Mouse (Mus musculus): ENCODE data around the gene Dapk1.

Dapk1 gene

DNA sequence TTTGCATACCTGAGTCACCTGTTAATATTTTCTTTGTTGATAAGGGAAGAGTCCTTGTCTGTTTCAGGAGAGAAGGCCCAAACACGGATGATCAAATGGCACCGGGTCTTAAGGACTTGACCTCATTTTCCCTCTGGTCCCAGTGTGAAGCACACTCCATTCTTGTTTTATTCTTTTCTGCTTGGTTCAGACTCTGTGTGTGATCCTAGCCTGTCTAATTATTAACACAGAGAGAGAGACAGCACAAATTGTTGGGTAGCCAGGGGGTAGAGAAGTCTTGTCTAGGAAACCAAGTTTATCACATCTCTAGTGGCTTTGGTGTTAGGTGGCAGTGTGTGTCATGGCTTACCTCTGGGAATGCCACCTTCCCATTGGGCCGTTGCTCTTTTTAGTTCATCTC, 62.3 kb downstream of the Dapk1 start:
- DNase-seq (ENCODE audit: low spot score in 2 of 2), result no peak

DNA sequence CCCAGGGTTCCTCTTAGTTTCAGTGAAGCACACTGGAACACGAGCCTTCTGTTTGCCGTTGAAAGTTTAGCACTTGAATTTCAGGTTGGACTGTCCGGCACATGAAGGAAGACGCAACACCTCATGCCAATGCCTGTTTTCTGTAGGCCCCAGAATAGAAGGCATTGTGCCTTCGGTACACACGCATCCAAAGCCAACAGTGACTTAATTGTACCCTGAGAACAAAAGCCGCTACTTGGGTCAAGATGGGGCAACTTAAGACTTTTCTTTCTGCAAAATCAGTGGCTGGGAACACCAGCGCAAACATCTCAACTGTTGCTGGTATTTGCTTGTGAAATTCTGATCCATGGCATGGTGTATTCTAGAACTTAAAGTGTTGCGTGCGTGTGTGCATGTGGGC, 63.1 kb downstream of the Dapk1 start:
- no peak for DNase-seq (ENCODE audit: low spot score in 2 of 2)

DNA sequence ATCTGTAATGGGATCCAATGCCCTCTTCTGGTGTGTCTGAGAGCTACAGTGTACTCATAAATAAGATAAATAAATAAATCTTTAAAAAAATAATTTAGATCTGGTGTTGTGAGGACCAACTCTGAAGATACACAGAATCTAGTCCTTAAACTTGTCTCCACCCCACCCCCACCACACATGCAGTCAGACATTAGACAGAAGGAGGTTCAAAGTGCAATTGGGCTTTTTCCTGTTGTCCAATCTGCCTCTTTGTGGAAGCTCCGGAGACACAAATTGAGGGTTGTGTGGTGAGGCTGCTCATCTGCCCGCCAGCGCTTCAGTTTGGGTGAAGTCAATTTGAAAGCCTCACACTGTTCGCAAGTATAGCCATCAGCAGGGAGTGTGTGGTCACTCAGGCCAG, 63.7 kb downstream of the Dapk1 start:
- no peak for DNase-seq (ENCODE audit: low spot score in 2 of 2)

DNA sequence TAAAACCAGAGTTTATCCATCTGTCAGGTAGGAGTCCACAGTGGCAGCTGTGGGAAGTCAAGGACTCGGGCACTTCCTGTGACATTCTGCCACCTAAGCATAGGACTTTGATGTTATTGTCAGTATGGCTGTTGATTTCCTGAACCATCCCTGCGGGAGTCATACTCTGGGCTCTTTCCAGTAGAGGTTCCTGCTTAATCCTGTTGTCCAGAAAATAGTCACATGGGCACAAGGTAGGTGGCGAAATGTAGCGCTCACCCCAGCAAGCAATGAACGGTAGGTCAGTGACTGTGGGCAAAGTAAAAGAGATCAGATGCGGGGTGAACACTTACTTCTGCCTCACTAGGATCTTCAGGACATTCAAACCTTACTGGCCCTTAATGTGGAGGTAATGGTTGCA, 66.3 kb downstream of the Dapk1 start:
- no peak for DNase-seq (ENCODE audit: low spot score in 2 of 2)

DNA sequence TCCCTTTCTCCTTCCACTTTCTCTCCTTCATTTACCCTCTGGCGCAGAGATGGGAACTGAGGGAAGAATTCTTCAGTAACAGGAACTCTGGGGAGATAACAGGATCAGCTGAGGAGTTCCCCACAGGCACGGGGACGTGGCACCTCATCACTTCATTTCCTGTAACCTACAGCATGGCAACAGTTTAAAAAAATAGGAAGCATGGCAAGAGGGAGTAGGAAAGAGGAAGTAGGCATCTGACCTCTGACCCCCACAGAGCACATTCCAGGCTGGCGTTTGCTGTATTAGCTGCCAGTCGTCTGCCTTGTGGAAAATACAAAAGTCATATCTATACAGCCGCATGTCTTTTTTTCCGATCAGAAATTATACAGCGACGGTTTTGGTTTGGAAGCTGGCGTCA, 68.9 kb downstream of the Dapk1 start:
- DNase-seq (ENCODE audit: low spot score in 2 of 2), result peak in 1 of 2 experiments; percentile 26

DNA sequence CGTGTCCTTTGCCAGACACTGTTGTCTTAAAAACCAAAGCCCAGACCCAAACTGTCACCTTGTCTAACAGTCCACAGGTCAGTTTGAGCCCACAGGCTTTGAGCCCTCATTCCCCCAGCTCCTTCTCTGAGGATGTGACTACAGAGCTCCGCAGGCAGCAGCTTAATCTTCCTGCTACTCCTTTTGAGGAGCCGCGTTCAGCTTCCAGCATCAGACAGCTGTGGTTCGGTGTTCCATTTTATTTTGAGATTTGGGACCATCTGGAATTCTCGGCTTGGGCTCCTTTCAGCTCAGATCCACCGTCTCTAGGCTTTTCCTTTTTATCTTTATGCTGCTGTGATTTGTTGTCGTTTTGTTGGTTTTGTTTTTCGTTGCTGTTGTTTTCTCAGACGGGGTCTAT, 69.5 kb downstream of the Dapk1 start:
- no peak for DNase-seq (ENCODE audit: low spot score in 2 of 2)

DNA sequence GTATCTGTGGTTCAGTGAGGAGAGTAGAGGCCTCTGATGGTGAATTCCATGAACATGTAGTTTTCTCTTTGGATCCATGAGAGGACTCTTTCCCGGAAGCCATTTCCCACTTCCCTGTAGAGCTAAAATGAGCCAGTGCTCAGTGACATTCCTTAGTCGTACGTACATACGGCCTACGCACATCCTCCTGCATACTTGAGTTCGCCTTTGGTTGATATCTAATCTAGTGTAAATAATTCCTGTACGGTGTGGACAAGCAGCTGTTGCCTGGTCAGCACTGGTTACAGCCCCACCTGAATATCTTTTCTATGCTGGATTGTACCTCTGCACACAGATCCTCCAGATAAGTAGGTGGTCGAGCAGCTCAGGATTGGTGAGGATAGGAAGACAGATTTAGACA, 70.5 kb downstream of the Dapk1 start:
- no peak for DNase-seq (ENCODE audit: low spot score in 2 of 2)

DNA sequence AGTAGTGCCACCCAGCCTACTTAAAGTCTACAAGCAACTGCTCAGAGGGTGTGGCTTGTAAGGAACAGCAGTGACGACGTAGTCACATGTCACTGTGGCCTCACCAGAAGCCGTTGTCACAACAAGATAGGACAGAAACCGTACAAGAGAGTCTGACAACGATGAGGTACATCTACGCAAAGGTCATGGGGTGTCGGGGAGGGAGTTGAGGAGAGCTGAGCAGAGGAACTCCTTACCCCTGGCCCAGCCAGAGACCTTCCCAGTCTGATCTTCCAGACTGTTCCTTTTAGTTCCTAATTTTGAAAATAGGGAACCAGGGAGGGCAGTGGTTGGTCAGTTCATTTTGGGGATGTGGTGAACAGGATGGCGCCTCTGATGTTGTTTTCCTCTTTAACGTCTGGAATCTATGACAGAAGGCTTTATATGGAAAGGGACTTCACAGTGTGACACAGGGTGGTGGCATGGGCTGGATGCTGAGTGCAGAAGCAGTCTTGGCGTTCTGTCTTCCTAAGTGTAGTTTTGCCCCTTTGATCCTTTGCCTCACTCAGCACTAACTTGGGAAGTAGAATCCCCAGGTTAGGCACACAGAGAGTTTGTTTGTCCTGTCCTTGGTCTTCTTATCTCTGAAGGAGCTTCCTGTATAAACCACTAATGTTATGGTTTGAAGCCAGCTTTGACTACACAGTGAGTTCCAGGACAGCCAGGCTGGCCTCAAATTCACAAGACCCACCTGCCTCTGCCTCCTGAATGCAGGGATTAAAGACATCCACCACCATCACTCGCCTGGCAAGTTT, 71.3 kb downstream of the Dapk1 start:
- DNase-seq (ENCODE audit: low spot score in 2 of 2), result peak; percentile 32 to 52

DNA sequence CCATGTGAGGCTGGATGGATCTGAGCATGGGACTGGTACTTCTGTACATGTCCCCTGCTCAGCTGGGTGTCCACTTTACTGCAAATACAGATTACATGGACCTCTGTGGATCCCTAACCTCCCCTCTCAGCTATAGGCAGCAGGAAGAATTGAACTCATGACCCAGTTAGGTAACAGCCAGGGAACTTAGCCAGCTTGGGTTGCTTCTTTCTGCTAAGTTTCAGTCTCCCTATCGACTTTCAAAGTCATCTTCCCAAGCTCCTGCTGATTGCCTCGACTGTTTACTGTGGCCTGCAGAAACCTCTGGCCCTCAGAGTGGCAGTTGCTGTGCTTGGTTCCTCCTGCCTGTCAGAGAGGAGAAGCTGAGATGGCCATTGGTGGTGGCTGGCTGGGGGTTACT, 72.6 kb downstream of the Dapk1 start:
- DNase-seq (ENCODE audit: low spot score in 2 of 2), result no peak

DNA sequence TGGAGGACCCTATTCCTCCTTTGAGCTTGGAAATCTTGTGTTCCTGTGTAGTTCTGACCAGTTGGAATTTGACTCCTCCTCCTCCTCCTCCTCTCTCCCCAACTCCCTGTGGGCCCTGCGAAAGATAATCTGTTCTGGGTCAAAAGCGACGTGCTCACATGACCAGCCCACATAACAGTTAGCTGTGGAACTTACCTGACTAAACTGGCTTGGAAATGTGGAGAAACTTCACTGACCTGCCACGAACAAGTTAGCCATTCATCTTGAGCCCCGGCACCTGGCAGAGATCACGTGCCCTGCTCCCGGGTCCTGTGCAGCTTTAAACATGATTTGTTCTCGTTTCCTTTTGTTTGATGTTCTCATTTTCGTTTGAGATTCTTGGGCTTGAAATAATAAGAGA, 73.2 kb downstream of the Dapk1 start:
- DNase-seq (ENCODE audit: low spot score in 2 of 2), result no peak

DNA sequence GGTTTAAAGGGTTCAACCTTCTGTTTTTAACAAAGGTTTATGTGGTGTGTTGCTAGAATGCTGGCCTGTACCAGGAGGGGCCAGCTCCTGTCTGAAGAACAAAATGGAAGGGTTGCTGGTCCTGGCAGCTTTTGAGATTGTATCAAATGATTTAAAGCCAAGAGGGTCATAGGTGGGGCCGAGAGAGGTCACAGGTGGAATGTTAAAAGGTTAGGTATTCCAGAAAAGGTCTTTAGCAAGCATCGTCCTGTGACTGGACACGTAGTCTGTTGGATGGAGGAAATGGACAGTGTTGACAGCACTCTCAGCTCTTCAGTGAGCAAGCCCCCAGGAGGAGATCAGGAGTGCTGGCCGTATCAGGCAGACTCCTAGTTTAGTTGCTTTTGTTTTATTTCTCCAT, 73.7 kb downstream of the Dapk1 start:
- no peak for DNase-seq (ENCODE audit: low spot score in 2 of 2)

DNA sequence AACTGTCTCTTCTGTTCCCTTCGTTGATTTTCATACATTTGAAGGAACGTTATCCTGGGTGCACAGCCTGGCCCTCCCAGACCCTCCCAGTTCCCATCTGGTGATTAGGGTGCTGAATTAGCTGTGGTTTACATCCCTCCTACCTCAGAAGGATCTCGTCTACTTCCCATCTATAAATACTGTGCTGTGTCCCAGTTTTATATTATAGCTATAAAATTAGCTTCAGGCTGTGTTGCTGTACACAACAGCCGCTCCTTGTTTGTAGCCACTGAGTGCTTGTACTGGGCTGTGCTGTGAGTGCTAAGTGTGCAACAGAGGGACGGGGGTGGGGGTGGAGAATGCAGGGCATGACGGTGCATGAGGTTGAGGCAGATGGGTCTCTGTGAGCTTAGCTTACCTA, 77.2 kb downstream of the Dapk1 start:
- no peak for DNase-seq (ENCODE audit: low spot score in 2 of 2)

DNA sequence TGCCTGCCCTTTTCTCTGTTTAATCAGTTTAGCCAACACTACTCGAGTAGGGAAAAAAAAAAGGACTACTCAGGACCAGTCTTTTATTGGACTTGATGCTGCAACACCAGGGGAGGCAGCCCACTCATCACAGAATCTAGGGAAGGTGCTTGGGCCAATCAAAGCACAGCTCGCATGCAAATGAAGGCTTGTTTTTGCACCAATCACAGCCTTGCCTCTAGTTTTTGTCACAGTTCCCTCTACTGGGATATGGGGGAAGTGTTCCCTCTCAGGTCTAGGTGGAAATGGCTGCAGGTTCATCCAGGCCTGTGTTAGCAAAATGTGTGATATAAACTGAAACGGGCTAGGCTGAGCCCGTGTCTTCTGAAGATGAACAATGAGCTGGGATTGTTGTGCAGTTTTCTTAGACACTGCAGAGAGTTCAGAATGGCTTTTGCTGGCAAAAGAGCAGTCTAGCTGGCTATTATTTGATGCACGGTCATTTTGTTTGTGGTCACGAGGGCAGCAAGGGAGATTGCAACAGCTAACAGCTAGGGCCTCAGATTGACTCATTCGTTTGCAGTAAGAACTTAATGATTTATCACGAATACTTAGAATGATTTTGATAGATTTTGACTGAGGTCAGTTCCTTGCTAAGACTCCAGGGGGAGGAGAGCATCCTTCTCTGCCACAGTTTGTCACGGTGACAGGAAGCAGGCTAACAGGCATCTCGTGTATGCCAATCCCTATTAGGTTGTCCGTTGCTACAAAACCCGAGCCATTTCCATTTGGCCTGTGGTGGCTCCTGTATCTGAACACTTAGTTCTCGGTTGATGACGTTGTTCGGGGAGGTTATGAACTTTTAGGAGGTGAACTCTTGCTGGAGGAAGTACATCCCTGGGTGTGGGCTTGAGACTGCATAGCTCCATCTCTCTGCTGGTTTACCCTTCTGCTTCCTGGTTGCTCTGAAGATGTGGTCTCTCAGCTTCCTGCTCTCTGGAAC, 81.3 kb downstream of the Dapk1 start:
- DNase-seq (ENCODE audit: low spot score in 2 of 2), result no peak

DNA sequence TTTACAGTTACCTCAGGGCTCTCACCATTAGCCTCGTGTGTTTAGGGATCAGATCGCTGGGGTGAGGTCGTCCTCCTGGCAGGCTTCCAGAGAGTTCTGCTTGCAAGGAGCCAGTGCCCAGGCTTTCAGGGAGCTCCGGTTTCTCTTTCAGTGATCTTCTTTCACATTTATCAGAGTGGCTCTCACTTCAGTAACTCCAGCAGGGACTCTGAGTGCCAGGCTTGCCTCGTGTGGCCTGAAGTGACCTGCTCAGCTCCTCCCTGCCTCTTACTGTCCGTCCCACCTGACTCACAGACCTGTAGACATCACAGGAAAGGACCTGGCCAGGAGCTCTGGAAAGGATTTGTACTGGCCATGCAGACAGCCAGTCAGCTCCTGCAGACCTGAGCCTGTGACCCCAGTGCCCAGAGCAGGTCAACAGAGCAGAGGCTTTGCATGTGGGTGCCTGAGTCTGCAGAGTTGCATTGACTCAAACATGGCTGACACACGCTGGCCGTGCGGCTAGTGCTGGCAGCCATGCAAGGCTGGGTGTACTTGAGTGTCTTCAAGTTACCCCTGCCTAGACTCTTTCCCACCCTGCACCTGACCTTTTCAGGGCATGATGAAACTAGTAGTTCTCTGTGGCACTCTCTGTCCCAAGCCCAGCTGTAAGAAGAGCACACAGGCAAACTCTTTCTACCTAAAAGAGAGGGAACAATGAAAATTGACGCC, 82.5 kb downstream of the Dapk1 start:
- no peak for DNase-seq (ENCODE audit: low spot score in 2 of 2)

DNA sequence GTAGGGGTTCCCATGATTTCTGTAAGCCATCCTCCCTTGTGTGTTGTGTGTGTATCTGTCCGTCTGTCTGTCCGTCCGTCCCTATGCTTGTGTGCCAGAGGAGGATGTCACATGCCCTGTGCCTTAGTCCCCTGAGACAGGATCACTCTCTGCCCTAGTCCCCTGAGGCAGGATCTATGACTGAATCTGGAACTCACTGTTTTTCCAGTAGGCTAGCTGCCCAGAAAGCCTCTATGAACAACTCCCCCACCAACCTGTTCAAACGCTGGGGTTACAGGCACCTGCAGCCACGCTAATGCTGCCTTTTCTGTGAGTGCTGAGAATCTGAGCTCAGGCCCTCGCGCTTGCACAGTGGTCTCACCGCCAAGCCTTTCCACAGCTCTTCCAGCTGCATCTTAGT, 83.1 kb downstream of the Dapk1 start:
- DNase-seq (ENCODE audit: low spot score in 2 of 2), result no peak

DNA sequence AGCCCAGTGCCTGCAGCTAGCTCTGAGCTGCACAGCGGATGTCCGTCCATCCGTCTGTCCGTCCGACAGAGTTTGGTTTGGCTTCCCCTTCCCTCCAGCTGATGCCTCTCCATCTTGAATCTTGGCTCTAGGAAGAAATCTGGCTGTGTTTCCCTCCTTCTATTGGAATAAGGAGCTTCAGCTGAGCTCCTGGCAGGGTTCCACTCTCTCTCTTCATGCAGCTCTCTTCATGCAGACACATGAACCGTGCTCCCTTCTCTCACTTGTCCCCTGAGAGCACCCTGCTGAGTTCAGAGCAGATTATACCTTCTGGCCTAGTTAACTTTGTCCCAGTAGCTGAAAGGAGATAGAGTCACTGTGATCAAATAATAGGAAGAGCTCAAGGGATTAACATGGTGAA, 83.5 kb downstream of the Dapk1 start:
- no peak for DNase-seq (ENCODE audit: low spot score in 2 of 2)

DNA sequence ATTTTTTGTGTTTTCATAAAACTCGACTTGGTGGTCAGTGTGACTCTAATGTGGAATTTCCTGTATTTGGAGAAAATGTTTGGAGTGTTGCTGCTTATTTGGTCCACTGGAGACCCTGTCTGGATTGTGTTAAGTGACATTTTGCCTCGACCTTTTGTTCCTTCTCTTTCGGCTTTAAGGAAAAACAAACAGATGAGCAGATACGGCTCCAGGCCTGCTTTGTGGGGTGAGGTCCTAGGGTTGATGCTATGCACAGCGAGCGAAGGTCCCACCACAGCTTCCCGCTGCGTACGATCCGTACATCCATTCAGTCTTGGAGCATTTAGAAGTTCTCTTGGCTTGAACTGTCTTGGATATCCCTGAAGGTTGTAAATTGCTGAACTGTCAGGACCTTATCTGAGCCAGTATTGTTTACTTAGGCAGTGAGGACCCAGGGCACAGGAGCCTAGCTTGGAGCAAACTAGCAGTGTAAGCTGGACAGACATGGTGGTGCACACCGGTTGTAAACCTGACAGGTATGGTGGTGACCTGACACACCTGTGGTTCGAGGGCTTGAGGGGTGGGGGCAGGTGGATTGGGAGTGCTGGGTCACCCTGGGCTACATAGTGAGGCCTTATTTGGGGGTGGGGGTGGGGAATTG, 84.4 kb downstream of the Dapk1 start:
- no peak for DNase-seq (ENCODE audit: low spot score in 2 of 2)

DNA sequence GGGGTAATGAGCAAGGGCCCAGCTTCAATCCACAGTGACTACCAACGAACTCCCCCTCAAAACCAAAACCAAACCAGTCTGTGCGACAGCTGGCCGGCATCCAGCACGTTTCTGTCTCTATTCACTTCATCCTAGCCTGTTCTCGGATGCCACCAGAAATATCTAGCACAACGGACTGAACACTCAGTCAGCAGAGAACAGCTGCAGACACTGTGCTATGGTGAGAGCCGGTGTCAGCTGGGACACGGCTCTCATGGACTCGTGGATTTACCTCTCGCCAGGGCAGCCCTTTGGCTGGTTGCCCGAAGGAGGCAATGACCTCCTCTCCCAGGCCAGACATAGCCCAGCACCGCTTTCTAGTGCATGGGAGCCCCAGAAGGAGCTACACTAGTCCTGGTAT, 85.2 kb downstream of the Dapk1 start:
- DNase-seq (ENCODE audit: low spot score in 2 of 2), result no peak

DNA sequence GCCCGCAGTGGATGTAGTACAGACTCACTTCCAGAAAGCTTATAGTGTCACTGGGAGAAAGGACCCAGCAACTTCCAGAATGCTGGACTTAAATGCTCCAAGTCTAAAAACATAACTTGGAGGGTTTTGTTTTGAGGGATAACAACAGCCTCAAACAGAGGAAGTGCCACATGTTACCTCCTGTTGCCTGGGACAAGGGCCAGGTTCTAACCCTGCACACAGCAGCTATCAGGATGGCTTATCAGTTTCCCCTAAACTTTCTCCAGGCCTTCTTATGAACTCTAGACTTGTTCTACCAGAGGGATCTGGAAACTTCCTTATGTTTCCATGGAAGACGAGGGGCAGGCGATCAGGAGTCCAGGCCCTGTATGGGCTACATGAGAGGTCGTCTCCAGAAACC, 85.7 kb downstream of the Dapk1 start:
- DNase-seq (ENCODE audit: low spot score in 2 of 2), result no peak

DNA sequence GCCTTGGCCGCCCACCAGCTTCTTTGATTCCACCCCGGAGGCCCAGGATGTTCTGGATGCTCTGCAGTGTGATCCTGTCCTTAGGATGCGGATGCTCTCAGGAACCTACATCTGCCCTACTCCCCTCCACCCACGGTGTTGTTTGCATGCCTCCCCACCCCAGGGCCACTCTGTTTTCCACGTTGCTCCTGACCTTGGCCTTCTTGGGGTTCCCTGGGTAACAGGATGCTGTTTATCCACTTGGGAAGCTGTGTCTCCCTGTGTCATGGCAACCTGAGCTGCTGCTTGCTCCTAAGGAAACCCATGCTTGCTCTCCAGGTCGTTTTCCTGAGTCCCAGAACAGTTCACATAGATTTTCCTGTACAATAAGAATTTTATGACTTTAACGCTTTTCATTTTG, 86.1 kb downstream of the Dapk1 start:
- DNase-seq (ENCODE audit: low spot score in 2 of 2), result no peak

DNA sequence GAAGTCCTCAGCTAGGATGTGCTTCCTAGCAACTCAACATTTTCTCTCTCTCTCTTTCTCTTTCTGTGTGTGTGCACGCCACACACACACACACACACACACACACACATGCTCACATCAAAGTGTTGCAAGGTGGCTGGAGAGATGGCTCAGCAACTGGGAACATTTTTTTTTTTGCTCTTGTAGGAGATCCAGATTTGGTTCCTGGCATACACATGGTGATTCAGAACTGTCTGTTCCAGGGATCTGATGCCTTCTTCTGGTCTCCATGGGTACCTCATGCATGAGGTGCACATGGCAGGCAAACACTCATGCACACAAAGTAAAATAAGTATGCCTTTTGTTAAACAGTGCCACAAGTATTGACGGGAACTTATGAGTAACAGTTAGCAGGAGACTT, 89.2 kb downstream of the Dapk1 start:
- no peak for DNase-seq (ENCODE audit: low spot score in 2 of 2)

DNA sequence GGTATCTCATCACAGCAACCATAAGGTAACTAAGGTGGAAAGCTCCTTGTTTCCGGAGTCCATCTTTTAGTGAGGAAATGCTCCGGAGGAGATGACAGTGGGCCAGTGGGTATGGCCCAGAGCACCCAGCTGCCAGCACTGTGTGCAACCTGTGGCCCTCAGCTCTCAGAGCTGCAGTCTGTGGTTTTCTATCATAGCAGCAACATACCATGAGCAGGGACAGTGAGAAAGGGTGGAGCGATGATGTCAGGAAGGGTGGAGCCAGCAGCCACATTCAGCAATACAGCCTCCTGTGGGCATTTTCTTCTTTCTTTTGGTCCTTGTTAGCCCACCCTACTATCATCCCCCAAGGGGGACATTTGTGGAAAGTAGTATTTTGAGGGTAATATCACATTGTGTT, 90.2 kb downstream of the Dapk1 start:
- DNase-seq (ENCODE audit: low spot score in 2 of 2), result no peak

Data from spleen, postnatal 10 days (tissue).